Mouse (Mus musculus) liver, embryonic 13.5 days (tissue): ENCODE results near the gene Ccdc32. TPM values are rescaled to one million over a fixed set of nuclear protein-coding genes. Genes with fewer than 3 reads are reported as not detected.

Experiments used
- ATAC-seq: fragments of 200-750 bp; cut with Nextera tagmentation; 2 replicates; pipeline ENCODE4 v1.8.0; 2017; ENCODE audit warnings: low read depth, mild to moderate bottlenecking, moderate number of reproducible peaks, moderate library complexity
- DNase-seq: peaks from one replicate; pipeline ENCODE4 v3.0.0; 2022
- H3K27ac ChIP-seq: fragments of 300-500 bp; sonication (generic); 2 replicates; pipeline ENCODE4 v1.5.1; 2015; ENCODE audit warnings: moderate library complexity, mild to moderate bottlenecking, inconsistent platforms
- H3K27me3 ChIP-seq: fragments of 300-500 bp; sonication (generic); 2 replicates; pipeline ENCODE4 v1.6.1; 2015; ENCODE audit warnings: mild to moderate bottlenecking, inconsistent platforms
- H3K36me3 ChIP-seq: fragments of 300-500 bp; sonication (generic); 2 replicates; pipeline ENCODE4 v1.6.1; 2015; ENCODE audit warnings: mild to moderate bottlenecking, inconsistent platforms
- H3K4me1 ChIP-seq: fragments of 300-500 bp; sonication (generic); replicated peaks from 2 replicates; pipeline ENCODE4 v1.6.1; 2015; ENCODE audit warnings: inconsistent platforms
- H3K4me2 ChIP-seq: fragments of 300-500 bp; sonication (generic); 2 replicates; pipeline ENCODE4 v1.6.1; 2015; ENCODE audit warnings: inconsistent platforms, mild to moderate bottlenecking, moderate library complexity
- H3K4me3 ChIP-seq: fragments of 300-500 bp; sonication (generic); replicated peaks from 2 replicates; pipeline ENCODE4 v1.5.1; 2015; ENCODE audit warnings: mild to moderate bottlenecking, inconsistent platforms
- H3K9ac ChIP-seq: fragments of 300-500 bp; sonication (generic); 2 replicates; pipeline ENCODE4 v1.6.1; 2015; ENCODE audit warnings: mild to moderate bottlenecking, inconsistent platforms
- H3K9me3 ChIP-seq: fragments of 300-500 bp; sonication (generic); replicated peaks from 2 replicates; pipeline ENCODE4 v1.6.1; 2016; ENCODE audit warnings: inconsistent platforms
- WGBS: fragments of 180-500 bp; shearing (Covaris S2); methylation state at CpG from one replicate; pipeline ENCODE4 v1.1.7; 2015; ENCODE audit not compliant: insufficient replicate concordance; 5-methylcytosine and 5-hydroxymethylcytosine counted together
- polyA plus RNA-seq: library from polyadenylated mRNA; unstranded; fragments of >200 nt; fragmentation: Nextera tagmentation; extraction: Ambion mirVana; gene quantifications from 2 replicates; pipeline ENCODE4 v1.2.1, GENCODE M21; 2015

Gene Ccdc32
- polyA plus RNA-seq, 1 experiment from 2014 or later: 16.0 TPM

DNA sequence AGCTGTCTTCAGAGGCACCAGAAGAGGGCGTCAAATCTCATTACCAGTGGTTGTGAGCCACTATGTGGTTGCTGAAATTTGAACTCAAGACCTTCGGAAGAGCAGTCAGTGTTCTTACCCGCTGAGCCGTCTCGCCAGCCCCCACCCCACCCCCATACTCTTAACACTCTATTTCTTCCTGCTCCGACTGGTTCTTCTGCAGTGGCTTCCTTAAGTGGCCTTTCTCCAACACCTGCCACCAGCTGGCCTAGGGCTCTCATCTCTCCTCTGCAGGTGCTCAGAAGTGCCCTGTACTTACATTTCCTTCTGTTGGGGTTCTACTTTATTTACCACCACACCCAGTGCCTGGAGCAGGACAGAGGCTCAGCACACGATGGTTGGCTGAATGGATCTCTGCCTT lies 14.2 kb downstream of the Ccdc32 start:
- Histone ChIP-seq H3K9ac (no peak overlapping the region), H3K4me2 (no peak overlapping the region), H3K9me3 (peaks cover 5% of the 10 kb centered on the region), H3K27ac (no peak overlapping the region), H3K36me3 (peaks cover 21% of the 10 kb centered on the region), H3K27me3 (no peaks in the 10 kb centered on the region), H3K4me1 (peaks cover 18% of the 10 kb centered on the region), H3K4me3 (no peak overlapping the region)
- no peak for ATAC-seq
- WGBS: 45% methylated on average over 7 of the region's 7 CpGs
- no peak for DNase-seq

- no peak for ATAC-seq
- H3K4me3 ChIP-seq: no peak overlapping the region
These were observed 19.8 kb downstream of the Ccdc32 start for GRCm38 (mm10) chr2:119009376-119009775.

DNA sequence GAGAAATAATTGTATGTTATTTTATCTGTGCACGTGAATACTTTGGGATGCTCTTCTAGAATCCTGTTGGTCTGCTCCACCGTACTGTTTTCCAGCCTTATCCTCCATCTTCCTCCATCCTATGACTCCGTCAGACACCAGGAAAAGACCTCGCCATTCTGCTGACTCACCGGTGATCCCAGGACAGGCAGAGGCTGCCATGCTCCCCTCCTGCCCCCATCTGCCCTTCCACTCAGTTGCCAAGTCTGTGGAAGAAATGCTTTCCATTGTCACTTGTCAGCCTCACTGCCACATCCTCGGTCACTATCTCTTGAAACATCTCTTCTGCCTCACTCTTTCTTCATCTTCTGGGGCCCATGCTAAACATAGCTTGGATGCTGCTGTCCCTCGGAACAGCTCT lies 22.3 kb downstream of the Ccdc32 start:
- DNase-seq (no peak), ATAC-seq (no peak)
- Histone ChIP-seq H3K4me2 (no peak overlapping the region), H3K9ac (no peak overlapping the region), H3K4me1 (no peaks in the 10 kb centered on the region), H3K27ac (no peak overlapping the region), H3K4me3 (no peak overlapping the region), H3K9me3 (no peaks in the 10 kb centered on the region), H3K36me3 (no peaks in the 10 kb centered on the region), H3K27me3 (no peaks in the 10 kb centered on the region)
- 53% methylated on average over 7 of the region's 7 CpGs for WGBS

More at GRCm38 (mm10) chr2:119009376-119009775, 19.8 kb downstream of the Ccdc32 start:
- Histone ChIP-seq H3K4me1 (no peaks in the 10 kb centered on the region), H3K27ac (no peak overlapping the region), H3K9ac (no peak overlapping the region), H3K27me3 (no peaks in the 10 kb centered on the region), H3K9me3 (no peaks in the 10 kb centered on the region), H3K36me3 (no peaks in the 10 kb centered on the region), H3K4me2 (no peak overlapping the region)
- 77% methylated on average over 2 of the region's 2 CpGs for WGBS
- no peak for DNase-seq

- H3K4me2 ChIP-seq: no peak overlapping the region
- no peak overlapping the region for H3K4me3 ChIP-seq
- 57% methylated on average over 3 of the region's 3 CpGs for WGBS
- H3K4me1 ChIP-seq: peaks cover 7% of the 10 kb centered on the region
- no peak for DNase-seq
- H3K27ac ChIP-seq: no peak overlapping the region
- no peaks in the 10 kb centered on the region for H3K36me3 ChIP-seq
- ATAC-seq: no peak
- H3K9ac ChIP-seq: no peak overlapping the region
- H3K9me3 ChIP-seq: no peaks in the 10 kb centered on the region
- H3K27me3 ChIP-seq: peaks cover 49% of the 10 kb centered on the region
These were observed 30.1 kb downstream of the Ccdc32 start for GRCm38 (mm10) chr2:118999025-118999639.

DNA sequence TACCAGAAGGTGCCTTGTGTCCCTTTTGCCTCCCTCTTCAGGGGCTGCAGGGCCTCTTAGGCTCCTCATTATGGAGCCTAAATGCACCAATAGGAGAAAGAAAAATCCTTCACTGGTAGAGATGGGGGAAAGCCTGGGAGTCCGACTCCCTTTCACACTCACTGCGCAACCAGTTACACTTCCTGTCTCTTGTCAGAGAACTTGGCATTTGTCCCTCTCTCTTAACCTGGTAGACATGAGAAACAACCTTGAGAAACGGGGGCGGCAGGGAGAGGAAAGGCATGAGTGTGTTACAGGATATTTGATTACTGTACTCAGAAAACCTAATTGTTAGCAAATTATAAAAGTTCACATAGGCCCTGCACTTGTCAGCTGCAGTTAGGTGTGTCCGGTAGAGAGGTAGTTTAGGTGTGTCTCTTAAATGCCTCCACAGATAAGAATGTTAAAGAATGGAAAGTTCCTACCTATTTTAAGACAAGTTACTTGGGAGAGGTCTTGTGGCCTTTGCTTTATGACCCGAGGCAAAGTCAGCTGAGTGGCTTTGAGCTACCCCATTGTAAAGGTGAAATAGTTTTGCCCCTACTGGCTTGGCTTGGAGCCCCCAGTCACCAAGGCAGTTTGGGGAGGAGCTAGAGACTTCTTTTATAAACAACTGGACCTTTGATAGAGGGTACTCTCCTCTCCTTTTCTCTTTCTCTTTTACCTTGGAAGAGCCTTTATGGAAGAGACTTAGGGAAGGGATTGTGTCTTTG lies 30.9 kb downstream of the Ccdc32 start:
- Histone ChIP-seq H3K36me3 (no peaks in the 10 kb centered on the region), H3K9me3 (no peaks in the 10 kb centered on the region), H3K4me2 (no peak overlapping the region), H3K27ac (no peak overlapping the region), H3K4me1 (peaks cover 7% of the 10 kb centered on the region), H3K27me3 (peaks cover 55% of the 10 kb centered on the region), H3K4me3 (no peak overlapping the region), H3K9ac (no peak overlapping the region)
- DNase-seq: no peak
- WGBS: 53% methylated on average over 6 of the region's 6 CpGs
- ATAC-seq: no peak

GRCm38 (mm10) chr2:118996798-118997105 lies 32.4 kb downstream of the Ccdc32 start:
- 54% methylated on average over 1 of the region's 1 CpGs for WGBS
- DNase-seq: no peak
- Histone ChIP-seq H3K36me3 (no peaks in the 10 kb centered on the region), H3K27me3 (peaks cover 57% of the 10 kb centered on the region), H3K27ac (no peak overlapping the region), H3K9me3 (no peaks in the 10 kb centered on the region), H3K4me3 (no peak overlapping the region), H3K9ac (no peak overlapping the region), H3K4me2 (no peak overlapping the region), H3K4me1 (peaks cover 7% of the 10 kb centered on the region)
- ATAC-seq: no peak

GRCm38 (mm10) chr2:118995919-118996797 lies 33.0 kb downstream of the Ccdc32 start:
- no peak overlapping the region for H3K27ac ChIP-seq
- no peak for DNase-seq
- no peak for ATAC-seq
- no peak overlapping the region for H3K4me2 ChIP-seq
- no peaks in the 10 kb centered on the region for H3K36me3 ChIP-seq
- peaks cover 57% of the 10 kb centered on the region for H3K27me3 ChIP-seq
- H3K9me3 ChIP-seq: no peaks in the 10 kb centered on the region
- no peak overlapping the region for H3K4me3 ChIP-seq
- no peak overlapping the region for H3K9ac ChIP-seq
- WGBS: 48% methylated on average over 16 of the region's 16 CpGs
- peaks cover 7% of the 10 kb centered on the region for H3K4me1 ChIP-seq

- H3K9me3 ChIP-seq: no peaks in the 10 kb centered on the region
- no peak overlapping the region for H3K27ac ChIP-seq
- H3K27me3 ChIP-seq: peaks cover 54% of the 10 kb centered on the region
- H3K36me3 ChIP-seq: no peaks in the 10 kb centered on the region
- peaks cover 7% of the 10 kb centered on the region for H3K4me1 ChIP-seq
- no peak overlapping the region for H3K4me2 ChIP-seq
- H3K4me3 ChIP-seq: no peak overlapping the region
- no peak for DNase-seq
- no peak for ATAC-seq
- H3K9ac ChIP-seq: no peak overlapping the region
- 58% methylated on average over 5 of the region's 5 CpGs for WGBS
These were observed 33.7 kb downstream of the Ccdc32 start for GRCm38 (mm10) chr2:118995490-118995889.

DNA sequence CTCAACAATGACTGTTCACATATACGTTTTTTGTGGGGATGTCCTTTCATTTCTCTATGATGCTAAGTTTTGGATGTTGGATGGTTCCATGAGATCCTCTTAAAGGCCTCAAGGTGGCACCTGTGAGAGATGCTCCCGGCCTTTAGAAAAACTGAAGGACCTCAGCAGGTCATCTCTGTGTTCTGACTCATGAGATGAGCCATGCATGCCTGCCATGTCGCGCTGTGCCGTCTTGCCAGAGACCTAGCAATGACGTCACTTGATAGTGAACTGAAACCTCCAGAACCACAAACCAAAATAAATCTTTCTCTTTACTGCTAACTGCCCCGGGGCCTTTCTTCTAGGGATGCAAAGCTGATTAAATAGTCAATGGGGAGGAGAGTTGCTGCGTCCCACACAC lies 45.4 kb downstream of the Ccdc32 start:
- no peak overlapping the region for H3K27ac ChIP-seq
- H3K4me1 ChIP-seq: no peaks in the 10 kb centered on the region
- no peak overlapping the region for H3K9ac ChIP-seq
- 61% methylated on average over 8 of the region's 8 CpGs for WGBS
- no peak overlapping the region for H3K4me3 ChIP-seq
- DNase-seq (no peak), ATAC-seq (no peak)
- no peaks in the 10 kb centered on the region for H3K36me3 ChIP-seq
- no peaks in the 10 kb centered on the region for H3K9me3 ChIP-seq
- no peak overlapping the region for H3K4me2 ChIP-seq
- peaks cover 23% of the 10 kb centered on the region for H3K27me3 ChIP-seq

DNA sequence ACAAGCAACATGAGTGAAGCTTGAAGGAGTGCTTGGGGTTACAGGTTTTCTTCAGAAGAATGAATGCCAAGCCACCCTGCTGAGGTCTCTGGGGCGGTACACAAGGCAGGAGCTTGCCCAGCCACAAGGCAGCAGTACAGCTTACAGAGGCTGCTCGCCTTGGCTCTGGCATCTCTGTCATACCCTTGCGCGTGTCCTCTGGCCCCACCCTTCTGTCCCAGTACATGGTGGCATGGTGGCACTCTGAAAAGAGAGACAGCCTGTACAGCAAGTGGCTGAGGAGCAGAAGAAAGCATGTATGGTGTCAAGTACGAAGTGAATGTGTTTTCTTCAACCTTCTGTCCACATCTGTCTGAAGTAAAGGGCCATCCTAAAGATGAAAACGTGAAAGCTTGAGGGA lies 48.4 kb downstream of the Ccdc32 start:
- Histone ChIP-seq H3K9me3 (no peaks in the 10 kb centered on the region), H3K9ac (no peak overlapping the region), H3K4me2 (no peak overlapping the region), H3K4me1 (peaks cover 12% of the 10 kb centered on the region), H3K4me3 (no peak overlapping the region), H3K27me3 (peaks cover 50% of the 10 kb centered on the region), H3K27ac (no peak overlapping the region), H3K36me3 (no peaks in the 10 kb centered on the region)
- ATAC-seq: no peak
- WGBS: 67% methylated on average over 6 of the region's 6 CpGs
- no peak for DNase-seq

DNA sequence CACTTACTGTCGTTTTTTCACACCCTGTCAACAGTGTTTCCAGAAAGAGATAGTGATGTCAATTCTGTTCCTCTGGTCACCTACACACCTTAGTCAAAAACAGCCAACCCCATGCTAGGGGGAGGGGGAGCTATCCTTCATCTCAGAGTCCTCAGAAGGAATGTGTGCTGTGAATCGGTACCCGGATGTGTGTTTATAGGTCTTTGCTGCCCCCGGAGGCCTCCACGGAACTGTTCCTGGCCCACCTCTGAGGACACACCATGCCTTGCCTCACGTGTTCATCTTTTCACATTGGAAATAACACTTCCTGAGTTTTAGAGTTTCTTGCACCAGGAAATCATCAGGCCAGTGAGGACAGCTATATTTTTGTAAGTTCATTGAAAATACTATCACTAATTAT lies 51.1 kb downstream of the Ccdc32 start:
- ATAC-seq: no peak
- H3K27me3 ChIP-seq: peaks cover 72% of the 10 kb centered on the region
- no peaks in the 10 kb centered on the region for H3K9me3 ChIP-seq
- peaks cover 22% of the 10 kb centered on the region for H3K4me1 ChIP-seq
- H3K9ac ChIP-seq: no peak overlapping the region
- 27% methylated on average over 6 of the region's 6 CpGs for WGBS
- DNase-seq: no peak
- no peak overlapping the region for H3K27ac ChIP-seq
- H3K36me3 ChIP-seq: no peaks in the 10 kb centered on the region
- H3K4me2 ChIP-seq: no peak overlapping the region
- H3K4me3 ChIP-seq: no peak overlapping the region
